Mouse (Mus musculus): ENCODE results near the gene Pfkfb3.

DNA sequence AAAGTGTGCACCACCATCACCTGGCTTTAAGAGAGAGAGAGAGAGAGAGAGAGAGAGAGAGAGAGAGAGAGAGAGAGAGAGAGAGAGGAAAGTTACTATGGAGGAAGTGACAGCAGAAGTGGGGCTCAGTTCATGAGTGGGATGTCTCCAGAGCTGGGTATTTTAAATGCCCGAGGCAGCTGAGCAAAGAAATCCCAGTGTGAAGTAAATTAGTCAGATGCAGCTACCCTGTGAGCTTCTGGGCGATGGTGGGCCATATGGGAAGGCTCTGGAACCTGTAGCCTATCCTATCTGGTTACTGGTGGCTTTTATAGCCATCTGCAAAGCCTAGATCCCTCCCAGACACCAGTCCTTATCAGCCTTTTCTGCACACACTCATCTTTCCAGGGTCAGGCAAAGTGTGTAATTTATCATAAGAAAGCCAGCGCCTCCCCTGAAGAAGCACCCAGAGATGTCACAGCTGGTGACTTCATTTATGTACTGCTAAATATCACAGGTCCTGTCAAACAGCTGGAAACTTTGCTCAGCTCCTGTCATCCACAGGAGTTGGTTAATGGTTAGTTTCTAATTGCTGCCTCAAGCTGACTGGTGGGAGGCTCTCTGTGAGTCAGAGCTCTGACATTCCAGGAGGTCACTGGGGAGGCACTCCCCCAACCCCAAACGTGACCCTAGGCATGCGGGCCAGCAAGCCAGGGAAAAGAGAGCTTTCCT is 128.3 kb downstream of the Pfkfb3 start:
- TF ChIP-seq GATA1 (IDR thresholded peaks at IDR 0.05; ENCODE audit: low read length) (no peak), TAL1 (IDR thresholded peaks at IDR 0.05; ENCODE audit: low read length) (no peak)
